Mouse (Mus musculus) lung, embryonic 16.5 days (tissue): ENCODE measurements at regions not wholly inside any gene's neighbourhood (a gene's known extent, or its start where the extent isn't known, plus 50 kb on each side); places are given as distances from the start of the nearest gene placed in this dataset.

Experiments used
- ATAC-seq: fragments of 200-750 bp; cut with Nextera tagmentation; 2 replicates; pipeline ENCODE4 v1.8.0; 2017; ENCODE audit warnings: low read depth, mild to moderate bottlenecking, moderate library complexity
- H3K27ac ChIP-seq: fragments of 300-500 bp; sonication (generic); 2 replicates; pipeline ENCODE4 v1.5.1; 2014; ENCODE audit warnings: mild to moderate bottlenecking, control low read depth, low read length
- H3K27me3 ChIP-seq: fragments of 300-500 bp; sonication (generic); 2 replicates; pipeline ENCODE4 v1.6.1; 2014; ENCODE audit warnings: low read depth, low read length, mixed read lengths; ENCODE audit not compliant: control insufficient read depth, insufficient read depth
- H3K36me3 ChIP-seq: fragments of 300-500 bp; sonication (generic); 2 replicates; pipeline ENCODE4 v1.6.1; 2014; ENCODE audit warnings: low read length; ENCODE audit not compliant: control insufficient read depth, insufficient read depth
- H3K4me1 ChIP-seq: fragments of 300-500 bp; sonication (generic); replicated peaks from 2 replicates; pipeline ENCODE4 v1.6.1; 2014; ENCODE audit warnings: low read length, mixed read lengths; ENCODE audit not compliant: control insufficient read depth, insufficient read depth
- H3K4me2 ChIP-seq: fragments of 300-500 bp; sonication (generic); 2 replicates; pipeline ENCODE4 v1.6.1; 2014; ENCODE audit warnings: low read depth, low read length, control low read depth
- H3K4me3 ChIP-seq: fragments of 300-500 bp; sonication (generic); 2 replicates; pipeline ENCODE4 v1.5.1; 2014; ENCODE audit warnings: mild to moderate bottlenecking, low read length, control low read depth
- H3K9ac ChIP-seq: fragments of 300-500 bp; sonication (generic); 2 replicates; pipeline ENCODE4 v1.6.1; 2014; ENCODE audit warnings: low read length, control low read depth
- H3K9me3 ChIP-seq: fragments of 300-500 bp; sonication (generic); 2 replicates; pipeline ENCODE4 v1.6.1; 2016; ENCODE audit warnings: low read length; ENCODE audit not compliant: control insufficient read depth
- WGBS: fragments of 180-500 bp; shearing (Covaris S2); extraction: QIAGEN DNeasy Blood & Tissue Kit; methylation state at CpG from one replicate; pipeline ENCODE4 v1.1.7; 2014; 5-methylcytosine and 5-hydroxymethylcytosine counted together

DNA sequence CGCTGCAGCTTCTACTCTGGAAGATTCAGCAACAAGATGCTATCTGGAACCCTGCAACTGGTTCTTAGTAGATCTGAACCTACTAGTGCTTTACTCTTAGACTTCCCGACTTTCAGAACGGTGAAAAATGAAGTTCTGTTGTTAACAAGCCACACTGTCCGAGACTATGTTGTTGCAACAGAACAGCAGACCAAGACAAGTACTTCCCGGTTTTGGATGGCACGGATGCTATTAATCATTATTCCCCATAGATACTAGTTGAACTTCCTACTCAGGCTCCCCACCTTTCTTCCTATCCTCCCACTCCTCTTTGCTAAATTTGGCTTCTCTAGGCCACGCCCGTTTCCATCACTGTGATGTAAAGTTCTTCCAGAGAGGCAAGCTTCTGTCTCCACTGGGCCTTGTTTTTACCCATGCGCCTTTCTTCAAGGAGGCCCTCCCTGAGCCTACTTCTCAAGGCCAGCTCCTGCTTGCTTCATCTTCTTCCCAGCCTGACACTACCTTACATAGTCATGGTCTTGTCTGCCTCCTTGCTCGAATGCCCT lies 67.7 kb upstream of the 4930432M17Rik start:
- Histone ChIP-seq H3K9me3 (no peaks in the 10 kb centered on the region), H3K4me2 (no peak overlapping the region), H3K9ac (no peak overlapping the region), H3K27me3 (no peaks in the 10 kb centered on the region), H3K27ac (0 out of 2 replicates have a peak overlapping the region, but pooled peaks have one; percentile 71), H3K36me3 (no peaks in the 10 kb centered on the region), H3K4me3 (no peak overlapping the region), H3K4me1 (peaks cover 28% of the 10 kb centered on the region)
- WGBS: 83% methylated on average over 10 of the region's 10 CpGs
- no peak for ATAC-seq

GRCm38 (mm10) chr3:121602082-121602561 lies 68.4 kb upstream of the 4930432M17Rik start:
- Histone ChIP-seq H3K9me3 (no peaks in the 10 kb centered on the region), H3K9ac (no peak overlapping the region), H3K4me1 (peaks cover 28% of the 10 kb centered on the region), H3K27me3 (no peaks in the 10 kb centered on the region), H3K27ac (peak overlapping the region; percentile 71), H3K4me3 (no peak overlapping the region), H3K4me2 (no peak overlapping the region), H3K36me3 (no peaks in the 10 kb centered on the region)
- 32% methylated on average over 8 of the region's 8 CpGs for WGBS
- peak; percentile 53 for ATAC-seq

DNA sequence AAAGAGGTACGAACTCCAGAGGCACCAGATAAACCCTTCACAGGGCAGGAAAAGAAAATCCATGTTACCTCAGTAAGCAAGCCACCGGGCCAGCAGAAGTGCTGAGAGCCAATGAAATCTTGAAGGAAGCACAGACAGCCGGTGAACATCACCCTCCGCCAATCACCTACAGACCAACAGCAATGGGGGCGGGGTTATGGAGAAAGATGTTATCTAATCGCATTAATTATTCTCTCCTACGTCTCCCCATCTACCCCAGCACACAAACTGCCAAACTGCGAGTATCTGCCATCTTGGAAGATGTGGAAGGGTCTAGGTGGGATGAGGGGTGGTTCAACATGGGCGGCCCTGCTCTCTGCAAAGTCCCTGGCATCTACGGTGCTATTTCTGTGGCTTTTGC lies 68.6 kb upstream of the Slc44a3 start:
- Histone ChIP-seq H3K36me3 (no peaks in the 10 kb centered on the region), H3K9me3 (no peaks in the 10 kb centered on the region), H3K4me1 (peaks cover 28% of the 10 kb centered on the region), H3K27me3 (no peaks in the 10 kb centered on the region), H3K4me2 (no peak overlapping the region), H3K27ac (no peak overlapping the region), H3K9ac (no peak overlapping the region), H3K4me3 (no peak overlapping the region)
- 72% methylated on average over 10 of the region's 10 CpGs for WGBS
- no peak for ATAC-seq

DNA sequence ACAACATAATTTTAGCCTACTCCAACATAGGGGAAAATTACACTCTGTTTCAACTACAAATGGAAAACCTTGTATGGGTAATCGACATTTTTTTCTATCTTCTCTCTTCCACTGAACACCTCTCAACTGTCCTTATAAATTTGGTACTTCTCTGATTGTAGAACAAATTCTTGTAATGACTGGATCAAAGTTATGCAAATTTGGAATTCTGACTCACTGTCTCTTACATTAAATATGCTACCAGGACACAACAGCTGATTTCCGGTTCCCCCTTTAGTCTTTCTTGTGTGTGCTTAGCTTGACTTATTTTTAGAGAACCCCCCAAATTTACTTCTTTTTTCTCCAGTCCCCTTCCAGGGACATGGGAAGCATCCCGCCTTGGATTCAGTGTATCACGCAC lies 68.2 kb upstream of the Slc44a3 start:
- no peak for ATAC-seq
- Histone ChIP-seq H3K4me1 (peaks cover 27% of the 10 kb centered on the region), H3K4me3 (no peak overlapping the region), H3K9me3 (no peaks in the 10 kb centered on the region), H3K27ac (no peak overlapping the region), H3K4me2 (no peak overlapping the region), H3K36me3 (no peaks in the 10 kb centered on the region), H3K27me3 (no peaks in the 10 kb centered on the region), H3K9ac (no peak overlapping the region)
- WGBS: 89% methylated on average over 4 of the region's 4 CpGs

GRCm38 (mm10) chr3:121597988-121598387 lies 65.8 kb upstream of the Slc44a3 start:
- H3K4me2 ChIP-seq: no peak overlapping the region
- 80% methylated on average over 4 of the region's 4 CpGs for WGBS
- H3K27ac ChIP-seq: no peak overlapping the region
- no peaks in the 10 kb centered on the region for H3K27me3 ChIP-seq
- peaks cover 15% of the 10 kb centered on the region for H3K4me1 ChIP-seq
- no peak overlapping the region for H3K4me3 ChIP-seq
- no peaks in the 10 kb centered on the region for H3K9me3 ChIP-seq
- no peaks in the 10 kb centered on the region for H3K36me3 ChIP-seq
- no peak overlapping the region for H3K9ac ChIP-seq
- ATAC-seq: no peak

DNA sequence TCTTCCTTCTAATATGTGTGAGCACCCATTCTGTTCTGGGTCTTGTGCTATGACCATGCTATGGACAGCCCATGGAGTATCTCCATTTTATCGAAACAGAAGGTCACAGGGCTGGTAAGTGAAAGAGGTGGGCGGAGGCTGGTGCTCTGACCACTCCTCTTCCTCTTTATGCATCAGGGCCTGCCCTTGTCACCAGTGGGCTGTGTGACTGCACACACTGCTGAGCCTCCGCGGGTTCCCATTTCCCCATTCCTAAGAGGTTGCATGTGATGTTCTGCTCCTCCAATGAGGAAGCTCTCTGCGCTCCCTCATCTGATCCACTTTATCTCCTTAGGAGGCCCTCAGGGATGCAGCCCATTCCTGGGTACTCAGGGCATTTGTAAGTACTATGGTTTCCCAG lies 65.0 kb upstream of the Slc44a3 start:
- H3K4me2 ChIP-seq: no peak overlapping the region
- H3K4me1 ChIP-seq: peaks cover 10% of the 10 kb centered on the region
- no peaks in the 10 kb centered on the region for H3K9me3 ChIP-seq
- WGBS: 79% methylated on average over 5 of the region's 5 CpGs
- H3K36me3 ChIP-seq: no peaks in the 10 kb centered on the region
- H3K9ac ChIP-seq: no peak overlapping the region
- H3K27ac ChIP-seq: no peak overlapping the region
- no peaks in the 10 kb centered on the region for H3K27me3 ChIP-seq
- ATAC-seq: no peak
- no peak overlapping the region for H3K4me3 ChIP-seq

GRCm38 (mm10) chr3:121594580-121594979 lies 62.4 kb upstream of the Slc44a3 start:
- ATAC-seq: peak; percentile 70
- no peaks in the 10 kb centered on the region for H3K27me3 ChIP-seq
- no peaks in the 10 kb centered on the region for H3K9me3 ChIP-seq
- 30% methylated on average over 4 of the region's 4 CpGs for WGBS
- no peak overlapping the region for H3K9ac ChIP-seq
- H3K4me2 ChIP-seq: no peak overlapping the region
- no peak overlapping the region for H3K27ac ChIP-seq
- H3K4me3 ChIP-seq: no peak overlapping the region
- H3K36me3 ChIP-seq: no peaks in the 10 kb centered on the region
- peaks cover 6% of the 10 kb centered on the region for H3K4me1 ChIP-seq

GRCm38 (mm10) chr3:121593598-121594117 lies 61.5 kb upstream of the Slc44a3 start:
- WGBS: 37% methylated on average over 8 of the region's 8 CpGs

GRCm38 (mm10) chr3:121593143-121593542 lies 60.9 kb upstream of the Slc44a3 start:
- WGBS: 53% methylated on average over 4 of the region's 4 CpGs
- H3K4me3 ChIP-seq: no peak overlapping the region
- H3K9me3 ChIP-seq: no peaks in the 10 kb centered on the region
- H3K9ac ChIP-seq: no peak overlapping the region
- H3K4me1 ChIP-seq: peaks cover 12% of the 10 kb centered on the region
- no peak overlapping the region for H3K4me2 ChIP-seq
- H3K27me3 ChIP-seq: no peaks in the 10 kb centered on the region
- H3K36me3 ChIP-seq: no peaks in the 10 kb centered on the region
- no peak overlapping the region for H3K27ac ChIP-seq
- ATAC-seq: no peak

More at GRCm38 (mm10) chr3:121593598-121594117, 61.5 kb upstream of the Slc44a3 start:
- Histone ChIP-seq H3K4me1 (peaks cover 9% of the 10 kb centered on the region), H3K9me3 (no peaks in the 10 kb centered on the region), H3K4me3 (no peak overlapping the region), H3K36me3 (no peaks in the 10 kb centered on the region), H3K4me2 (no peak overlapping the region), H3K27ac (no peak overlapping the region), H3K9ac (no peak overlapping the region), H3K27me3 (no peaks in the 10 kb centered on the region)
- ATAC-seq: no peak
